In genomic region chr4:149719686-149720085, GRCm38 (mm10) we compare ENCODE assay signal across 9 mouse cellular contexts. TPM values are rescaled to one million over a fixed set of nuclear protein-coding genes. Genes with fewer than 3 reads are reported as not detected.
DNase-seq lines count a peak whose midpoint lies in the region; ATAC-seq and TF ChIP-seq lines count a peak whose summit lies in the region.
"Had no signal": no experiment of that assay in that cellular context is flagged by ENCODE, and none has a peak within 500 bp of the region (broad histone marks: within the 10 kb centered on the region; RNA-seq: fewer than 3 reads in every experiment).

No protein-coding gene starts in this region.

- H3K27ac ChIP-seq in intestine, embryonic 14.5 days (ENCODE audit: low read depth) = no peak overlapping the region
- H3K27ac ChIP-seq in intestine, embryonic 16.5 days (ENCODE audit: low read length) = no peak overlapping the region
- H3K27ac ChIP-seq: embryonic facial prominence, embryonic 12.5 days had no signal

- peak; percentile 64 for DNase-seq in intestine, embryonic 14.5 days (ENCODE audit: low spot score)
- DNase-seq in 416B (ENCODE audit: low read depth) (peak; percentile 51), G1E (ENCODE audit: low spot score) (no peak)
- DNase-seq in induced T-regulatory cell, adult 2 months (ENCODE audit: low read depth) = peak; percentile 69
- DNase-seq in adrenal gland, adult 8-10 months = no peak

- no peaks in the 10 kb centered on the region for H3K4me1 ChIP-seq in intestine, embryonic 14.5 days (replicated peaks; ENCODE audit: control insufficient read depth, insufficient read depth, low read length)
- no peaks in the 10 kb centered on the region for H3K4me1 ChIP-seq in intestine, embryonic 16.5 days (ENCODE audit: control insufficient read depth, insufficient read depth, low read length)
- H3K4me1 ChIP-seq in G1E (ENCODE audit: insufficient read depth, low read depth, low read length) = no peaks in the 10 kb centered on the region
- H3K4me1 ChIP-seq: embryonic facial prominence, embryonic 12.5 days had no signal

- peaks cover 86% of the 10 kb centered on the region for H3K36me3 ChIP-seq in intestine, embryonic 14.5 days (ENCODE audit: control insufficient read depth, insufficient read depth, low read length)
- peaks cover 33% of the 10 kb centered on the region for H3K36me3 ChIP-seq in intestine, embryonic 16.5 days (ENCODE audit: control insufficient read depth, insufficient read depth, low read length)
- H3K36me3 ChIP-seq in G1E (replicated peaks) = peaks cover 96% of the 10 kb centered on the region

- TF ChIP-seq CTCF in G1E (IDR thresholded peaks at IDR 0.05; ENCODE audit: low read depth, low read length) = peak; percentile 51

- H3K9me3 ChIP-seq in intestine, embryonic 14.5 days (ENCODE audit: control insufficient read depth, low read length) = no peaks in the 10 kb centered on the region
- no peaks in the 10 kb centered on the region for H3K9me3 ChIP-seq in intestine, embryonic 16.5 days (ENCODE audit: control insufficient read depth, low read length)
- no peaks in the 10 kb centered on the region for H3K9me3 ChIP-seq in G1E (replicated peaks)
- H3K9me3 ChIP-seq: embryonic facial prominence, embryonic 12.5 days had no signal

- H3K4me3 ChIP-seq in intestine, embryonic 14.5 days (ENCODE audit: low read depth, low read length) = no peak overlapping the region
- H3K4me3 ChIP-seq in intestine, embryonic 16.5 days (ENCODE audit: low read length) = no peak overlapping the region
- no peak overlapping the region for H3K4me3 ChIP-seq in G1E (ENCODE audit: low read depth, low read length)
- H3K4me3 ChIP-seq: embryonic facial prominence, embryonic 12.5 days had no signal

- H3K27me3 ChIP-seq in intestine, embryonic 14.5 days (replicated peaks; ENCODE audit: control insufficient read depth, insufficient read depth, low read length) = no peaks in the 10 kb centered on the region
- no peaks in the 10 kb centered on the region for H3K27me3 ChIP-seq in intestine, embryonic 16.5 days (replicated peaks; ENCODE audit: control insufficient read depth, insufficient read depth, low read length)
- H3K27me3 ChIP-seq in G1E (ENCODE audit: insufficient read depth, low read length) = no peaks in the 10 kb centered on the region
- H3K27me3 ChIP-seq: embryonic facial prominence, embryonic 12.5 days had no signal

- no peak overlapping the region for H3K9ac ChIP-seq in intestine, embryonic 14.5 days (ENCODE audit: low read length)
- no peak overlapping the region for H3K9ac ChIP-seq in intestine, embryonic 16.5 days (ENCODE audit: low read depth, low read length)
- H3K9ac ChIP-seq: embryonic facial prominence, embryonic 12.5 days had no signal

- ATAC-seq in intestine, embryonic 14.5 days (replicated peaks; ENCODE audit: low FRiP score, low TSS enrichment, low read depth) = no peak
- no peak for ATAC-seq in intestine, embryonic 16.5 days
- ATAC-seq in G1E (ENCODE audit: extremely low read depth, insufficient number of reproducible peaks, low FRiP score, poor library complexity, severe bottlenecking) = no peak
- no peak for ATAC-seq in activated CD4-positive, CD25-positive, alpha-beta regulatory T cell, adult 4 months
- no peak for ATAC-seq in erythroblast, adult 5-6 weeks (replicated peaks; ENCODE audit: low FRiP score, poor library complexity, severe bottlenecking)

- WGBS in intestine, embryonic 14.5 days = 80% methylated on average over 6 of the region's 6 CpGs
- 78% methylated on average over 6 of the region's 6 CpGs for WGBS in intestine, embryonic 16.5 days

- H3K4me2 ChIP-seq in intestine, embryonic 14.5 days (ENCODE audit: low read length) = no peak overlapping the region
- H3K4me2 ChIP-seq in intestine, embryonic 16.5 days (ENCODE audit: low read depth, low read length) = no peak overlapping the region
- H3K4me2 ChIP-seq: embryonic facial prominence, embryonic 12.5 days had no signal

RNA-seq across cellular contexts. Expression of gene Pik3cd, which starts 17.3 kb away (rescaled TPM):
- 5.2 and 5.8 TPM in 2 replicates for polyA plus RNA-seq in intestine, embryonic 14.5 days (2014; fragmentation: Nextera tagmentation; extraction: Ambion mirVana)
- polyA plus RNA-seq in intestine, embryonic 16.5 days (2015; fragmentation: Nextera tagmentation; extraction: Ambion mirVana) = 4.8 and 5.2 TPM in 2 replicates
- total RNA-seq in G1E (2014; fragmentation: Nextera tagmentation) (17.3 and 23.9 TPM in 2 replicates), G1E (2017) (24.0 and 28.0 TPM in 2 replicates)
- polyA plus RNA-seq in G1E (2012) = 37.0 and 40.3 TPM in 2 replicates
- polyA plus RNA-seq in activated CD4-positive, CD25-positive, alpha-beta regulatory T cell, adult 4 months (2017; shearing (Covaris generic)) = 100 to 1,000 TPM in 1 of 2 experiments, 10 to 100 TPM in 1; 80.6 to 129 TPM
- total RNA-seq in adrenal gland, adult 8-10 months (2022) = 1 to 10 TPM; 4.8 to 9.3 (median 7.0) TPM
- 11.1 and 14.4 TPM in 2 replicates for total RNA-seq in erythroblast, adult 5-6 weeks (2015; ENCODE audit: low replicate concordance)
- total RNA-seq in erythroblast, adult 5-6 weeks (2017; ENCODE audit: low replicate concordance) = 14.9 and 20.2 TPM in 2 replicates

RNA-seq across cellular contexts. Expression of gene Tmem201, which starts 18.2 kb away (rescaled TPM):
- polyA plus RNA-seq in intestine, embryonic 14.5 days (2014; fragmentation: Nextera tagmentation; extraction: Ambion mirVana) = 22.2 and 22.9 TPM in 2 replicates
- 21.2 and 22.8 TPM in 2 replicates for polyA plus RNA-seq in intestine, embryonic 16.5 days (2015; fragmentation: Nextera tagmentation; extraction: Ambion mirVana)
- 13.1 and 13.8 TPM in 2 replicates for total RNA-seq in G1E (2014; fragmentation: Nextera tagmentation)
- 3.0 and 3.1 TPM in 2 replicates for total RNA-seq in G1E (2017)
- polyA plus RNA-seq in G1E (2012) = 34.2 and 35.9 TPM in 2 replicates
- 1 to 10 TPM; 3.0 to 6.8 TPM for polyA plus RNA-seq in activated CD4-positive, CD25-positive, alpha-beta regulatory T cell, adult 4 months (2017; shearing (Covaris generic))
- total RNA-seq in adrenal gland, adult 8-10 months (2022) = 10 to 100 TPM; 29.0 to 41.6 (median 36.4) TPM
- total RNA-seq in erythroblast, adult 5-6 weeks (2015; ENCODE audit: low replicate concordance) = 2.7 and 23.2 TPM in 2 replicates
- 0.85 and 3.2 TPM in 2 replicates for total RNA-seq in erythroblast, adult 5-6 weeks (2017; ENCODE audit: low replicate concordance)

RNA-seq across cellular contexts. Expression of gene Slc25a33, which starts 54.4 kb away (rescaled TPM):
- 11.6 and 12.8 TPM in 2 replicates for polyA plus RNA-seq in intestine, embryonic 14.5 days (2014; fragmentation: Nextera tagmentation; extraction: Ambion mirVana)
- polyA plus RNA-seq in intestine, embryonic 16.5 days (2015; fragmentation: Nextera tagmentation; extraction: Ambion mirVana) = 6.8 and 9.1 TPM in 2 replicates
- total RNA-seq in G1E (2014; fragmentation: Nextera tagmentation) (2.3 and 6.3 TPM in 2 replicates), G1E (2017) (4.6 and 4.9 TPM in 2 replicates)
- 3.7 and 4.4 TPM in 2 replicates for polyA plus RNA-seq in G1E (2012)
- 1 to 10 TPM; 5.2 to 7.7 TPM for polyA plus RNA-seq in activated CD4-positive, CD25-positive, alpha-beta regulatory T cell, adult 4 months (2017; shearing (Covaris generic))
- total RNA-seq in adrenal gland, adult 8-10 months (2022) = 10 to 100 TPM; 22.2 to 24.2 (median 23.6) TPM
- not detected in 2 replicates for total RNA-seq in erythroblast, adult 5-6 weeks (2015; ENCODE audit: low replicate concordance)
- total RNA-seq in erythroblast, adult 5-6 weeks (2017; ENCODE audit: low replicate concordance) = not detected in 2 replicates

Comparison
In these comparisons a context has a peak if more than half of its experiments do, and no peak if none do; other contexts are left out.
1. DNase-seq: peak in intestine, embryonic 14.5 days (single experiment), 416B (single experiment) and induced T-regulatory cell, adult 2 months (single experiment); none in G1E (single experiment) and adrenal gland, adult 8-10 months (single experiment).